Mouse (Mus musculus): ENCODE measurements around the gene Tmem189. TPM values are rescaled to one million over a fixed set of nuclear protein-coding genes. Genes with fewer than 3 reads are reported as not detected.
A peak's percentile ranks its signal among the peaks of the same experiment; 100 is the strongest.

Tmem189 gene
- polyA plus RNA-seq, 1 experiment from 2014 or later = 55.1 TPM

DNA sequence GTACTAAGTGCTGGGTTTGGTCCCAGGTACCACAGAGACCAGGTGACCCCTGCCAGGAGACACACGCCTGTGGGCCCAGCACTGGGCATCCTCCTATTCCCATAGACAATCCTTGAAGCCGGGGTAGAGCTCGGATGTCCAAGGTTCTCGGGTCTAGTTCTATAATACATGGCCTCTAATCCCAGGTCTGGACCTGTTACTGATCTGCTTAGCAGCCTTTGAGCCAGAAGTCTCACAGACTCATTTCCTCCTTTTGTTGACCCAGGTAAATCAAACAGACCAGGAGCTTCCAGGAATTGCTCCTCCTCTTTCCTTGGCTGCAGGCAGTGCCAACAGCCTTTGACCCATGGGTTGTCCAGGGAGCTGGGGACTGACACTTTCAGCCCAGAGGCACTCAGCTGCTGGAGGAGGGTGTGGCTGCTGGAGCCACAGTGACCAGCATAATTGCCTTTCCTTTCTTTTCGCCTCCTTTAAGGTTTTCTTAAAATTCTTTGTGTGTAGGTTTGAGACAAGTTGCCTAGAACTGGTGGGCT, 18.5 kb downstream of the Tmem189 start:
- peak; percentile 59 for DNase-seq (ENCODE audit: low spot score)
- ATAC-seq = peak; percentile 40
- Histone ChIP-seq H3K36me3 (ENCODE audit: insufficient read depth, low read length) (no peaks in the 10 kb centered on the region), H3K4me3 (ENCODE audit: low read depth, low read length) (no peak overlapping the region), H3K4me2 (replicated peaks; ENCODE audit: low read depth, low read length) (no peak overlapping the region), H3K27ac (ENCODE audit: low read length) (0 out of 2 replicates have a peak overlapping the region, but pooled peaks have one; percentile 20), H3K27me3 (replicated peaks; ENCODE audit: insufficient read depth, low read length) (no peaks in the 10 kb centered on the region), H3K4me1 (ENCODE audit: insufficient read depth, low read depth, low read length) (no peaks in the 10 kb centered on the region; the same call in 1 of the 2 replicates), H3K9me3 (ENCODE audit: low read length) (no peaks in the 10 kb centered on the region), H3K9ac (replicated peaks; ENCODE audit: low read depth) (no peak overlapping the region)
- no peak for TF ChIP-seq EP300 (IDR thresholded peaks at IDR 0.05)
- no peak for TF ChIP-seq CTCF (IDR thresholded peaks at IDR 0.05)
- 74% methylated on average over 5 of the region's 5 CpGs for WGBS

DNA sequence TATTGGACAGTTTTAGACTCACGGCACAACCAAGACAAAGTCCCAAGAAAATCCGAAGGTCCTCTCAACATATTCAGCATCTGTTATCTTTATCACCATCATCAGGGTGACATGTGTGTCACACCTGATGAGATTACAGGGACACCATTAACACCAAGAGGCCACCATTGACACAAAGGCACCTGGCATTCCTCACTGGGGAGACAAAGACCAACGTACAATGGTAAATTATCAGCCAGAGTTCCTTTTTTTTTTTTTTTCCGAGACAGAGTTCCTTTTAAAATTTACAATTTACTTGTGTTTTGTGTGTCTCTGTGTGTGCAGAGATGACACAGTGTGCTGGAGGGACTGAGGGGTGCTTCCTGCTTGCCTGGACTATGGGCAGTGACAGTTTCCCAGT, 20.2 kb downstream of the Tmem189 start:
- Histone ChIP-seq H3K27me3 (replicated peaks; ENCODE audit: insufficient read depth, low read length) (no peaks in the 10 kb centered on the region), H3K9ac (replicated peaks; ENCODE audit: low read depth) (no peak overlapping the region), H3K4me2 (replicated peaks; ENCODE audit: low read depth, low read length) (no peak overlapping the region), H3K9me3 (ENCODE audit: low read length) (no peaks in the 10 kb centered on the region), H3K27ac (ENCODE audit: low read length) (no peak overlapping the region), H3K4me3 (ENCODE audit: low read depth, low read length) (no peak overlapping the region), H3K4me1 (ENCODE audit: insufficient read depth, low read depth, low read length) (no peaks in the 10 kb centered on the region; the same call in 1 of the 2 replicates), H3K36me3 (ENCODE audit: insufficient read depth, low read length) (no peaks in the 10 kb centered on the region)
- DNase-seq (ENCODE audit: low spot score) = no peak
- 47% methylated on average over 4 of the region's 4 CpGs for WGBS
- no peak for ATAC-seq
- no peak for TF ChIP-seq CTCF (IDR thresholded peaks at IDR 0.05)
- no peak for TF ChIP-seq EP300 (IDR thresholded peaks at IDR 0.05)

DNA sequence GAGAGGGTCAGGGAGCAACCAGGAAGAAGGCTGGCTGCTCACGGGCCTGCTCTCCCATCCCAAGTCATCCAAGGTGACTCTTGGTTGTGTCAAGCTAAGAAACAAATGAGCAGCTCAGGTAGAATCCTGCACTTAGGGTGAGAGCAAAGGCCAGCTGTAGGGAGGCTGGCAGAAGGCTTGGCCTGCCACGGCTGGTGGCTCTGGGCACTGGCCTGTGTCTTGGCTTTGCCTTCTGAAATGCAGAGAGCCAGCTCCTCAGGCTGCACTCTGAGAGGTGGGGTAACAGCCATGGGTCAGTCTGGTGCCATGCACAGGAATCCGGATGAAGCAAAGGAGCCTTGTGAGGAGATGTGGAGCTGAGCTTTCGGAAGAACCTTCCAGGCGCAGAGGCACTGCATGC, 21.2 kb downstream of the Tmem189 start:
- no peak for TF ChIP-seq EP300 (IDR thresholded peaks at IDR 0.05)
- TF ChIP-seq CTCF (IDR thresholded peaks at IDR 0.05) = no peak
- WGBS = 81% methylated on average over 5 of the region's 5 CpGs
- no peak overlapping the region for H3K27ac ChIP-seq (ENCODE audit: low read length)

GRCm38 (mm10) chr2:167665972-167666713, 23.5 kb downstream of the Tmem189 start:
- no peaks in the 10 kb centered on the region for H3K27me3 ChIP-seq (replicated peaks; ENCODE audit: insufficient read depth, low read length)
- no peak overlapping the region for H3K4me3 ChIP-seq (ENCODE audit: low read depth, low read length)
- no peaks in the 10 kb centered on the region for H3K9me3 ChIP-seq (ENCODE audit: low read length)
- H3K36me3 ChIP-seq (ENCODE audit: insufficient read depth, low read length) = no peaks in the 10 kb centered on the region
- WGBS = 78% methylated on average over 18 of the region's 18 CpGs
- no peak overlapping the region for H3K9ac ChIP-seq (replicated peaks; ENCODE audit: low read depth)
- H3K4me1 ChIP-seq (ENCODE audit: insufficient read depth, low read depth, low read length) = peaks cover 5% of the 10 kb centered on the region
- ATAC-seq = no peak
- no peak for DNase-seq (ENCODE audit: low spot score)
- TF ChIP-seq EP300 (IDR thresholded peaks at IDR 0.05) (no peak), CTCF (IDR thresholded peaks at IDR 0.05) (no peak)
- H3K4me2 ChIP-seq (replicated peaks; ENCODE audit: low read depth, low read length) = no peak overlapping the region
- H3K27ac ChIP-seq (ENCODE audit: low read length) = no peak overlapping the region

More for the DNA sequence above, 21.2 kb downstream of the Tmem189 start:
- DNase-seq (ENCODE audit: low spot score) = no peak
- no peaks in the 10 kb centered on the region; the same call in 1 of the 2 replicates for H3K4me1 ChIP-seq (ENCODE audit: insufficient read depth, low read depth, low read length)
- H3K9me3 ChIP-seq (ENCODE audit: low read length) = no peaks in the 10 kb centered on the region
- no peak overlapping the region for H3K9ac ChIP-seq (replicated peaks; ENCODE audit: low read depth)
- H3K4me2 ChIP-seq (replicated peaks; ENCODE audit: low read depth, low read length) = no peak overlapping the region
- no peak for ATAC-seq
- no peaks in the 10 kb centered on the region for H3K27me3 ChIP-seq (replicated peaks; ENCODE audit: insufficient read depth, low read length)
- no peak overlapping the region for H3K4me3 ChIP-seq (ENCODE audit: low read depth, low read length)
- H3K36me3 ChIP-seq (ENCODE audit: insufficient read depth, low read length) = no peaks in the 10 kb centered on the region

- 46% methylated on average over 6 of the region's 6 CpGs for WGBS
- DNase-seq (ENCODE audit: low spot score) = no peak
- no peak for TF ChIP-seq CTCF (IDR thresholded peaks at IDR 0.05)
- TF ChIP-seq EP300 (IDR thresholded peaks at IDR 0.05) = no peak
- H3K27ac ChIP-seq (ENCODE audit: low read length) = no peak overlapping the region
- no peaks in the 10 kb centered on the region for H3K9me3 ChIP-seq (ENCODE audit: low read length)
- H3K36me3 ChIP-seq (ENCODE audit: insufficient read depth, low read length) = no peaks in the 10 kb centered on the region
- no peak overlapping the region for H3K9ac ChIP-seq (replicated peaks; ENCODE audit: low read depth)
- H3K4me1 ChIP-seq (ENCODE audit: insufficient read depth, low read depth, low read length) = peaks cover 30% of the 10 kb centered on the region
- no peak overlapping the region for H3K4me2 ChIP-seq (replicated peaks; ENCODE audit: low read depth, low read length)
- H3K27me3 ChIP-seq (replicated peaks; ENCODE audit: insufficient read depth, low read length) = no peaks in the 10 kb centered on the region
- no peak for ATAC-seq
- no peak overlapping the region for H3K4me3 ChIP-seq (ENCODE audit: low read depth, low read length)
Measured at GRCm38 (mm10) chr2:167662713-167663112, 26.9 kb downstream of the Tmem189 start.

DNA sequence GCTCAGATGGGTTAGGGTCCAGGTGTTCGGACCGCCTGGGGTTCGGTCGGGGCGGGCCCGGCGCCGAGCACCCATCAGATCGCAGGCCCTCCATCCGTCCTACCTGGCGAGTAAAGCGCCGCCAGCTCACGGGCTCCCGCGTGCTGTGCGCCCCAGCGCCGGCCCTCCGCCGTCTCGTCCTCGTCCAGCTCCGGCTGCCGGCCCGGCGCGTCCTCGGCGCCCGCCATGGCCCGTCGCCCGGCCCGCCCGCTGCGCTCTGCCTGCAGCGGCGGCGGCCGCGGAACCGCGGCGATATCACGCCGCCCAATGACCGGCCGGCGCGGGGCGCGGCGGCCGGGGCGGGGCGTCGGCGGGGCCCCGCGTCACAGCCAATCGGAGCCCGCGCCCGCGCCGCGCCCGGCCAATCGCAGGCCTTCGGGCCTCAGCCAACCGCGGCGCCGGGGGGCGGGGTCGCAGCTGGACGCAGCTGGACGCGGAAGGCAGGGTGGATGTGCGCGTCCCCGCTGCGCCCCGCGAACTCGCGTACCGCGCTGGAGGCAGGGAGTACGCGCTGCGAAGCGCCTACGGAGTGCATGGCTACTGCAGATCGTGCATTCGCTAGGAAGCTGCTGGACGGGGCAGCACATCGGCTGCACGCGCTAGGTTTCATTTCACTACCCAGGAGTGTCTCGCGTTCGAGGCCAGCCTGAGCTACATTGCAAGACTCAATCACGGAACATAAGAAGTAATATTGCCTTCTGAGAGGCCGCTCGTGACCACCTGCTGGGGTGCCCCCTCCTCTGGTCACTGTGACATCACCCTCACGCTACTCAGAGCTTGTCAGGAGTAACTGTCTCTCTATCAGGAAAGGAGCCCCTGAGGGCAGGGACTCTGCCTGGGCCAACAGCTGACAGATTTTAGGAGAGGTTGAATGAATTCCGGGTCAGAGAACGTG, 28.1 kb downstream of the Tmem189 start, which contains the start of gene Gm20431:
Gm20431 (minus strand) TSS at position 227 of the 934 bp plus-strand sequence.
- DNase-seq (ENCODE audit: low spot score) (peak; percentile 97), ATAC-seq (peak; percentile 94)
- TF ChIP-seq CTCF (IDR thresholded peaks at IDR 0.05) = peak; percentile 5; the same call in 1 of the 2 replicates
- TF ChIP-seq EP300 (IDR thresholded peaks at IDR 0.05) = no peak
- Histone ChIP-seq H3K27ac (ENCODE audit: low read length) (peak within 1 kb of the TSS; percentile 84), H3K4me2 (replicated peaks; ENCODE audit: low read depth, low read length) (peak within 1 kb of the TSS; percentile 86), H3K4me1 (ENCODE audit: insufficient read depth, low read depth, low read length) (peaks cover 30% of the 10 kb centered on the region), H3K9ac (replicated peaks; ENCODE audit: low read depth) (peak within 1 kb of the TSS; percentile 86), H3K9me3 (ENCODE audit: low read length) (no peaks in the 10 kb centered on the region), H3K36me3 (ENCODE audit: insufficient read depth, low read length) (no peaks in the 10 kb centered on the region), H3K4me3 (ENCODE audit: low read depth, low read length) (peak within 1 kb of the TSS; percentile 80), H3K27me3 (replicated peaks; ENCODE audit: insufficient read depth, low read length) (no peaks in the 10 kb centered on the region)
- WGBS = 1% methylated on average over 60 of the region's 110 CpGs
